Mouse (Mus musculus): Measurements from ENCODE around the gene Olig3. TPM values are rescaled to one million over a fixed set of nuclear protein-coding genes. Genes with fewer than 3 reads are reported as not detected.

Gene Olig3
- polyA plus RNA-seq, 1 experiment from 2014 or later, result 0.11 TPM

DNA sequence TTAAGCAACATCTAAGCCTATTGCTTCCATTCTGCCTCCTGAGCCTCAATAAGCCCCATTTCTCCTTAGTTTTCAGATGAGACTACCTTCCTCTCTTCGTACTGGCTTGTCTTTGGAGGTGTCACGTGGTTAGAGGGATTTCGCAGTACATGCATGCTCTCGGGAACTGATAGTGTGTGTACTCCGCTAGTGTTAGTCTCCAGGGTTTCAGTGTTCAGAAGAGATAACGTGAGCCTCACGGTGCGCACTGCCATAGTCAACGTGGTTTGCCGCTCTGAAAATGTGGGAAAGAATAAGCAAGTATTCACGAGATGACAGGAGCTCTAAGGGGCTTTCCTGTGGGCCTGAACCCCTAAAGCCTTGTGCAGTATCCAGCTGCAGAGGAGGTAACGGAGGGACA, 41.1 kb downstream of the Olig3 start:
- ATAC-seq (replicated peaks; ENCODE audit: insufficient number of reproducible peaks, low FRiP score, low TSS enrichment), result no peak
- 75% methylated on average over 12 of the region's 12 CpGs for WGBS (ENCODE audit: insufficient replicate concordance)
- Histone ChIP-seq H3K4me2 (no peak overlapping the region), H3K4me1 (ENCODE audit: control insufficient read depth, insufficient read depth, low read length) (no peaks in the 10 kb centered on the region), H3K36me3 (ENCODE audit: control insufficient read depth, insufficient read depth, low read length) (no peaks in the 10 kb centered on the region), H3K9ac (ENCODE audit: low read depth, low read length) (no peak overlapping the region), H3K4me3 (ENCODE audit: low read depth, low read length) (no peak overlapping the region), H3K27ac (ENCODE audit: low read depth, low read length) (no peak overlapping the region), H3K27me3 (ENCODE audit: control insufficient read depth, insufficient read depth, low read length) (no peaks in the 10 kb centered on the region), H3K9me3 (replicated peaks; ENCODE audit: control insufficient read depth, low read length) (no peaks in the 10 kb centered on the region)

DNA sequence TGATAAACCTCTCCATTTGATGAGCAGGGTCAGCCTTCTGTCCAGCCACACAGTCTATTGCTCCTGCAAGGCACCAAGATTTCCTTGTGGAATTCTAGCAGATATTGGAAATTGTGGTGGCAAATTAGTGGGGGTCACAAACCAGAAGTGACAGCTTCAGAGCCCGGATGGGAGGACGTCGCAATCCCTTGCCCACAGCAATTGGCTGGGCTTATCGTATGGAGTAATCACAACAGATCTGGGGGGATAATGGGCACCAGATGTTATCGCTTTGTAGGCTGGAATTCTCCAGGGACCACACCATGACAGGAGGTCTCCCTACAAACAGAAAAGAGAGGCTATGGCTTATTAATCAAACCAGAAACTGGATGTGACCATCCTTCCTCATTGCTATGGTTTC, 44.8 kb downstream of the Olig3 start:
- no peak for ATAC-seq (replicated peaks; ENCODE audit: insufficient number of reproducible peaks, low FRiP score, low TSS enrichment)

DNA sequence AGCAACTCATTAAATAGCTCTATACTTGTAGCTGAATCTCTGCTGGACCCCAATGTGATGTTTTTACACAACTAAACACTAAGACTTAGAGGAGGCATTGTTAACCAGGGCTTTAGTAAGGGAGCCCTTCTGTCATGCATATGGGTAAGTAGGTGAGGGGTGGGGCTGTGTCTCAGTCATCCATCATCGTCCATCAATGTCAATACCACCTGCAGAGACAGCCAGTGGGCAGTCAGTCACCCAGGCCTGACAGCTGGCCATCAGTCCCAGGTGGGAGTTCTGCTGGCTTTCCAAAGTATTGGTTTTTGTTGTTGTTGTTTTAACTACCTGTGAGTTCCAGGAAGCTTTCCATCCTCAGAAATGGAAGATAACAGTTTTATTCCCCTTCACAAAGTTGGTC, 48.1 kb downstream of the Olig3 start:
- no peaks in the 10 kb centered on the region for H3K27me3 ChIP-seq (ENCODE audit: control insufficient read depth, insufficient read depth, low read length)
- H3K4me2 ChIP-seq, result no peak overlapping the region
- no peak overlapping the region for H3K27ac ChIP-seq (ENCODE audit: low read depth, low read length)
- no peaks in the 10 kb centered on the region for H3K36me3 ChIP-seq (ENCODE audit: control insufficient read depth, insufficient read depth, low read length)
- no peak overlapping the region for H3K9ac ChIP-seq (ENCODE audit: low read depth, low read length)
- no peaks in the 10 kb centered on the region for H3K9me3 ChIP-seq (replicated peaks; ENCODE audit: control insufficient read depth, low read length)
- WGBS (ENCODE audit: insufficient replicate concordance), result 14% methylated on average over 1 of the region's 1 CpGs
- ATAC-seq (replicated peaks; ENCODE audit: insufficient number of reproducible peaks, low FRiP score, low TSS enrichment), result no peak
- H3K4me3 ChIP-seq (ENCODE audit: low read depth, low read length), result no peak overlapping the region
- no peaks in the 10 kb centered on the region for H3K4me1 ChIP-seq (ENCODE audit: control insufficient read depth, insufficient read depth, low read length)

More for the DNA sequence above, 44.8 kb downstream of the Olig3 start:
- Histone ChIP-seq H3K4me2 (no peak overlapping the region), H3K9ac (ENCODE audit: low read depth, low read length) (no peak overlapping the region), H3K36me3 (ENCODE audit: control insufficient read depth, insufficient read depth, low read length) (no peaks in the 10 kb centered on the region), H3K4me1 (ENCODE audit: control insufficient read depth, insufficient read depth, low read length) (no peaks in the 10 kb centered on the region), H3K27me3 (ENCODE audit: control insufficient read depth, insufficient read depth, low read length) (no peaks in the 10 kb centered on the region), H3K27ac (ENCODE audit: low read depth, low read length) (no peak overlapping the region), H3K9me3 (replicated peaks; ENCODE audit: control insufficient read depth, low read length) (no peaks in the 10 kb centered on the region), H3K4me3 (ENCODE audit: low read depth, low read length) (no peak overlapping the region)
- WGBS (ENCODE audit: insufficient replicate concordance), result 29% methylated on average over 5 of the region's 5 CpGs

DNA sequence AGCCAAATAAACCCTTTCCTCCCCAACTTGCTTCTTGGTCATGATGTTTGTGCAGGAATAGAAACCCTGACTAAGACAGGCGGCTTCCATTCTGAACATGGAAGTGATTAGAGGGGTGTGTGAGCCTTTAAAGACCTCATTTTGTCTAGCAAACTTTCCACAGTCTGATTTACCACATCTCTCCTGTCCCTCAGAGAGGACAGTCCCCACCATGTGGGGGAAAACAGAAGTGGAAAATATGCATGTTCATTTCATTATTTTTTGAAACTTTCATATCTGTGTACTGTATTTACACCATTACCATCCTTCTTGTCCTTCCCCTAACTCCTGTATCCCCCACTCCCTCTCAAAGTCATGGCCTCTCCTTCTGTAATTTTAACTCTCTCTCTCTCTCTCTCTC, 49.6 kb downstream of the Olig3 start:
- Histone ChIP-seq H3K9ac (ENCODE audit: low read depth, low read length) (no peak overlapping the region), H3K9me3 (replicated peaks; ENCODE audit: control insufficient read depth, low read length) (no peaks in the 10 kb centered on the region), H3K36me3 (ENCODE audit: control insufficient read depth, insufficient read depth, low read length) (no peaks in the 10 kb centered on the region), H3K27me3 (ENCODE audit: control insufficient read depth, insufficient read depth, low read length) (no peaks in the 10 kb centered on the region), H3K4me1 (ENCODE audit: control insufficient read depth, insufficient read depth, low read length) (no peaks in the 10 kb centered on the region), H3K4me3 (ENCODE audit: low read depth, low read length) (no peak overlapping the region), H3K27ac (ENCODE audit: low read depth, low read length) (no peak overlapping the region), H3K4me2 (no peak overlapping the region)
- WGBS (ENCODE audit: insufficient replicate concordance), result 57% methylated on average over 1 of the region's 1 CpGs
- ATAC-seq (replicated peaks; ENCODE audit: insufficient number of reproducible peaks, low FRiP score, low TSS enrichment), result no peak

DNA sequence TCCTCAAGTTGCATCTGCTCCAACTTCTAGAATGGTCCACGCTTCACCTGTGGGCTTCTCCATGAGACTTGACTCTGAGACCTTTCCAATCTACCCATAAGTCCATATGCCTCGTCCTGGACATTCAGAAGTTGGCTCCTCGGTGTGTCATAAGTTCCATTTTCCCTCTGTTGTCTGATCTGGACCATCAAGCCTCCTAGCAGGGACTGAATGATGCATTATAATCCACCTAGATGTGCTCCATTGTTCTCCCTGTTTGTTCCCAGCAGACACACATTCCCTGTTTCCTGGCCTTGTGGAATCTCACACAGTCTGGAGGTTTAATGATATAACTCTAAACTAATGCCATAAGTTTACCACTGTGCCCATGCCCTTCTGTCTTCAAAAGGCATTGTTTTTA, 50.8 kb downstream of the Olig3 start:
- H3K27ac ChIP-seq (ENCODE audit: low read depth, low read length), result no peak overlapping the region
- no peaks in the 10 kb centered on the region for H3K36me3 ChIP-seq (ENCODE audit: control insufficient read depth, insufficient read depth, low read length)
- 75% methylated on average over 3 of the region's 3 CpGs for WGBS (ENCODE audit: insufficient replicate concordance)
- no peaks in the 10 kb centered on the region for H3K4me1 ChIP-seq (ENCODE audit: control insufficient read depth, insufficient read depth, low read length)
- H3K4me2 ChIP-seq, result no peak overlapping the region
- H3K9me3 ChIP-seq (replicated peaks; ENCODE audit: control insufficient read depth, low read length), result no peaks in the 10 kb centered on the region
- H3K27me3 ChIP-seq (ENCODE audit: control insufficient read depth, insufficient read depth, low read length), result no peaks in the 10 kb centered on the region
- no peak for ATAC-seq (replicated peaks; ENCODE audit: insufficient number of reproducible peaks, low FRiP score, low TSS enrichment)
- H3K9ac ChIP-seq (ENCODE audit: low read depth, low read length), result no peak overlapping the region
- no peak overlapping the region for H3K4me3 ChIP-seq (ENCODE audit: low read depth, low read length)

Other genes with a start within 250 kb of the Olig3 start
- 35.0 and 35.7 TPM in 2 replicates for gene Ifngr1, start 235.4 kb downstream of the Olig3 start, polyA plus RNA-seq (2014; fragmentation: Nextera tagmentation; extraction: Ambion mirVana)